Mouse (Mus musculus) neural tube, embryonic 13.5 days (tissue): ENCODE data around the gene Spint1. TPM values are rescaled to one million over a fixed set of nuclear protein-coding genes. Genes with fewer than 3 reads are reported as not detected.

Source experiments
- ATAC-seq: fragments of 200-750 bp; cut with Nextera tagmentation; 2 replicates; pipeline ENCODE4 v1.8.0; 2017; ENCODE audit warnings: low read depth, mild to moderate bottlenecking, moderate TSS enrichment, moderate library complexity
- H3K27ac ChIP-seq: fragments of 300-500 bp; sonication (generic); replicated peaks from 2 replicates; pipeline ENCODE4 v1.5.1; 2015; ENCODE audit warnings: moderate library complexity, mild to moderate bottlenecking, inconsistent platforms
- H3K27me3 ChIP-seq: fragments of 300-500 bp; sonication (generic); 2 replicates; pipeline ENCODE4 v1.6.1; 2015; ENCODE audit warnings: mild to moderate bottlenecking, inconsistent platforms
- H3K36me3 ChIP-seq: fragments of 300-500 bp; sonication (generic); 2 replicates; pipeline ENCODE4 v1.6.1; 2015; ENCODE audit warnings: mild to moderate bottlenecking, inconsistent platforms
- H3K4me1 ChIP-seq: fragments of 300-500 bp; sonication (generic); replicated peaks from 2 replicates; pipeline ENCODE4 v1.6.1; 2015; ENCODE audit warnings: inconsistent platforms
- H3K4me2 ChIP-seq: fragments of 300-500 bp; sonication (generic); 2 replicates; pipeline ENCODE4 v1.6.1; 2015; ENCODE audit warnings: inconsistent platforms, mild to moderate bottlenecking, moderate library complexity
- H3K4me3 ChIP-seq: fragments of 300-500 bp; sonication (generic); 2 replicates; pipeline ENCODE4 v1.5.1; 2015; ENCODE audit warnings: mild to moderate bottlenecking, inconsistent platforms
- H3K9ac ChIP-seq: fragments of 300-500 bp; sonication (generic); 2 replicates; pipeline ENCODE4 v1.6.1; 2015; ENCODE audit warnings: moderate library complexity, mild to moderate bottlenecking, inconsistent platforms
- H3K9me3 ChIP-seq: fragments of 300-500 bp; sonication (generic); 2 replicates; pipeline ENCODE4 v1.6.1; 2016; ENCODE audit warnings: inconsistent platforms
- WGBS: fragments of 180-500 bp; shearing (Covaris S2); methylation state at CpG from one replicate; pipeline ENCODE4 v1.1.7; 2015; 5-methylcytosine and 5-hydroxymethylcytosine counted together
- polyA plus RNA-seq: library from polyadenylated mRNA; unstranded; fragments of >200 nt; fragmentation: Nextera tagmentation; extraction: Ambion mirVana; gene quantifications from 2 replicates; pipeline ENCODE4 v1.2.1, GENCODE M21; 2015

Spint1 gene
- polyA plus RNA-seq, 1 experiment from 2014 or later = 0.32 TPM

DNA sequence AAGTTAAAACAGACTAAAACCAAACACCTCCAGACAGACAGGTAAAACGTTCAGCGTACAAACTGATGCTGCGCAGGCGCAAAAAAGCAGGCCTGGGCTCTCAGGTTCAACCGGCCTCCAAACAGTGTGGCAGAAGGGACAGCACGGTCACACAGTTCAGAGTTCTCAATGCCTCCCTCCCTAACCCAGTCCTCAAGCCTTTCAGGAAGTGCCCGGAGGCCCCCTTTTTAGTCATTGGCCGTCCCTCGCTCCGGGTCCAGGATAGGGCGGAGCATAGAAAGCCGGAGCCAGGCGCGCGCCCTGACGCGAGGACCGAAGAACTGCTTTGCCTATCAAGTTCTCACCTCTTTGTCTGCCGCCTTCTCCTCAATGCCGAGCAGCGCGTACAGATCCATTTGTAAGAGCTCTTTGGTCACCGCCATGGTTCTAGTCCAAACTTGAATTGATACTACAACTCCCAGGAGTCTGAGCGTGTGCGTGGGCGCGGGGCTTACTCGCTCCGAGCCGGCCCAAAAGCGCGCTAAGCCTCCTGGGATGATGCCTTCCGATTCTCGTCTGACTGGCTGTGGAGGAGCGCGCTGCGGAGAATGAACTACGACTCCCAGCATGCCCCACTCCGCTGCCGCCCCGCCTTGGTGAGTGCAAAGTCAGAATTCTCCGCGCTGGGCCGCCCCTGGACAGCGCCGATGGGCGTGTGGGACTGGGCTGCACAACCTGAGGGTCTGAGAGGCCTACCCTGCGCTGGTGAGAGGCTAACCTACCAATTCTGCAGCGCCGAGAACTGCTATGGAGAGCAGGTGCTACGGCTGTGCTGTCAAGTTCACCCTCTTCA is 28.6 kb upstream of the Spint1 start, which contains the start of the genes Zfyve19 and Dnajc17:
TSS of gene Zfyve19 (plus strand) at position 274 of the 832 bp plus-strand sequence.
TSS of gene Dnajc17 (minus strand) at position 452 of the 832 bp plus-strand sequence.
- Histone ChIP-seq H3K27me3 (no peaks in the 10 kb centered on the region), H3K9me3 (no peaks in the 10 kb centered on the region), H3K4me1 (peaks cover 21% of the 10 kb centered on the region), H3K36me3 (peaks cover 33% of the 10 kb centered on the region), H3K4me3 (peak within 1 kb of the TSS; percentile 65), H3K9ac (peak within 1 kb of the TSS; percentile 80), H3K4me2 (peak within 1 kb of the TSS; percentile 63), H3K27ac (peak within 1 kb of the TSS; percentile 87)
- WGBS = under 1% methylated on average over 51 of the region's 51 CpGs
- ATAC-seq = peak; percentile 97

DNA sequence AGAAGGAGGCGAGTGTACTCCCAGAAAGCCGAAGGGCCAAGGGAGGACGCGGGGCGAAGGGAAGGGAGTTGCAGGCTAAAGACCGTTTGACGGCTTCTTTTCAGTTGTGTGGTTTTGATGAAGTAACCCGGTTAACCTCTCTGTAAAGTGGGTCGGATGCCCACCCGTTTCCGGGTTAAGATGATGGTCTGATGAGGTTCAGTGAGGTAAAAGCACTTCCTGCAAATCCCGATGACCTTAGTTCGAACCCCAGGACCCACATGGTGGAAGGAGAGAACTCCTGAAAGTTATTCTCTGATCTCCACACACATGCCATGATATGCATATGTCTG is 28.0 kb upstream of the Spint1 start:
- Histone ChIP-seq H3K9ac (peak overlapping the region; percentile 80), H3K4me3 (peak overlapping the region; percentile 65), H3K36me3 (peaks cover 37% of the 10 kb centered on the region), H3K4me2 (peak overlapping the region; percentile 63), H3K4me1 (peaks cover 18% of the 10 kb centered on the region), H3K9me3 (no peaks in the 10 kb centered on the region), H3K27ac (peak overlapping the region; percentile 87), H3K27me3 (no peaks in the 10 kb centered on the region)
- ATAC-seq = peak; percentile 12
- WGBS = 1% methylated on average over 13 of the region's 13 CpGs

- Histone ChIP-seq H3K4me2 (no peak within 1 kb of the TSS), H3K9me3 (no peaks in the 10 kb centered on the region), H3K4me3 (no peak within 1 kb of the TSS), H3K27ac (no peak within 1 kb of the TSS), H3K4me1 (no peaks in the 10 kb centered on the region), H3K36me3 (no peaks in the 10 kb centered on the region), H3K27me3 (peaks cover 16% of the 10 kb centered on the region), H3K9ac (no peak within 1 kb of the TSS)
- 77% methylated on average over 6 of the region's 6 CpGs for WGBS
- ATAC-seq = no peak
Observed at GRCm38 (mm10) chr2:119229775-119230704, 7.1 kb upstream of the Spint1 start, which contains the start of gene Ppp1r14d. Gene Ppp1r14d, minus strand, starts transcription at chr2:119229906.

DNA sequence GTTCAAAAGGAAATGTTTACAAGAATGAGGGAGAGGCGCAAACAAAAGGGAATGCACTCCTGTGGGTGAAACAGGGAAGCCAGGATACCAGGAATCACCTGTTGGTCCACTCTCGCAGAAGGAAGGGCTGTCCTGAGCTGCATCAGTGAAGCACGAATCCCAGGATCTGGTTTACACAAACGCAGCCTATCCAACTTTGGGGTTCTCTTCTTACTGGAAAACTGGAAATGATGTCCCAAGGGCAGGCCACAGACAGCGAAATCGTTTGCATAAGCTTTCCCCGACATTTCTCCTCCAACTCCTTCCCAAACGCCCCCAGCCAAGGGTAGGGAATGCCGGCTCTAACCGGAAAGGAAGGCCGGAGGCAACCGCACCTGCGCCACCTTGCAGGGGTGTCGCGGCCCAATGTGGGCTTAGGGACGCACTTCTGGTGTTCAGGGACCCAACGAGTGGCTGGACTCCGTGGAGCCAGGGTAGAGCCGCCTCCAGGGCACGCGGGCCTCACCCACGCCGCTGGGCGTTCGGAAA is 416 bp upstream of the Spint1 start:
- Histone ChIP-seq H3K4me3 (peak overlapping the region; percentile 38), H3K27ac (no peak overlapping the region), H3K9me3 (no peaks in the 10 kb centered on the region), H3K9ac (peak overlapping the region; percentile 43; the same call in 1 of the 2 replicates), H3K4me1 (peaks cover 13% of the 10 kb centered on the region), H3K36me3 (no peaks in the 10 kb centered on the region), H3K4me2 (peak overlapping the region; percentile 63), H3K27me3 (peaks cover 69% of the 10 kb centered on the region)
- no peak for ATAC-seq
- 6% methylated on average over 25 of the region's 25 CpGs for WGBS

GRCm38 (mm10) chr2:119237871-119238220 is 684 bp downstream of the Spint1 start:
- no peak overlapping the region for H3K9ac ChIP-seq
- ATAC-seq = no peak
- H3K4me1 ChIP-seq = peaks cover 13% of the 10 kb centered on the region
- H3K27me3 ChIP-seq = peaks cover 69% of the 10 kb centered on the region
- H3K9me3 ChIP-seq = no peaks in the 10 kb centered on the region
- H3K4me2 ChIP-seq = peak overlapping the region; percentile 63
- H3K4me3 ChIP-seq = peak overlapping the region; percentile 38
- no peak overlapping the region for H3K27ac ChIP-seq
- 1% methylated on average over 31 of the region's 31 CpGs for WGBS
- no peaks in the 10 kb centered on the region for H3K36me3 ChIP-seq

- no peaks in the 10 kb centered on the region for H3K9me3 ChIP-seq
- H3K27me3 ChIP-seq = peaks cover 67% of the 10 kb centered on the region
- no peak overlapping the region for H3K4me2 ChIP-seq
- H3K27ac ChIP-seq = no peak overlapping the region
- no peak overlapping the region for H3K9ac ChIP-seq
- ATAC-seq = no peak
- WGBS = 60% methylated on average over 2 of the region's 2 CpGs
- H3K4me3 ChIP-seq = no peak overlapping the region
- H3K36me3 ChIP-seq = no peaks in the 10 kb centered on the region
- peaks cover 13% of the 10 kb centered on the region for H3K4me1 ChIP-seq
Observed at GRCm38 (mm10) chr2:119238671-119239070, 1.5 kb downstream of the Spint1 start.

GRCm38 (mm10) chr2:119240075-119240818 is 3.1 kb downstream of the Spint1 start:
- Histone ChIP-seq H3K27ac (no peak overlapping the region), H3K4me3 (no peak overlapping the region), H3K4me1 (peaks cover 13% of the 10 kb centered on the region), H3K4me2 (no peak overlapping the region), H3K9ac (no peak overlapping the region), H3K27me3 (peaks cover 52% of the 10 kb centered on the region), H3K9me3 (no peaks in the 10 kb centered on the region), H3K36me3 (no peaks in the 10 kb centered on the region)
- ATAC-seq = no peak
- 57% methylated on average over 4 of the region's 4 CpGs for WGBS

- Histone ChIP-seq H3K27ac (no peak overlapping the region), H3K4me1 (peaks cover 13% of the 10 kb centered on the region), H3K9ac (no peak overlapping the region), H3K27me3 (peaks cover 46% of the 10 kb centered on the region), H3K4me2 (no peak overlapping the region), H3K4me3 (no peak overlapping the region), H3K9me3 (no peaks in the 10 kb centered on the region), H3K36me3 (no peaks in the 10 kb centered on the region)
- no peak for ATAC-seq
- WGBS = 90% methylated on average over 4 of the region's 4 CpGs
Observed at GRCm38 (mm10) chr2:119240819-119241186, 3.6 kb downstream of the Spint1 start.

DNA sequence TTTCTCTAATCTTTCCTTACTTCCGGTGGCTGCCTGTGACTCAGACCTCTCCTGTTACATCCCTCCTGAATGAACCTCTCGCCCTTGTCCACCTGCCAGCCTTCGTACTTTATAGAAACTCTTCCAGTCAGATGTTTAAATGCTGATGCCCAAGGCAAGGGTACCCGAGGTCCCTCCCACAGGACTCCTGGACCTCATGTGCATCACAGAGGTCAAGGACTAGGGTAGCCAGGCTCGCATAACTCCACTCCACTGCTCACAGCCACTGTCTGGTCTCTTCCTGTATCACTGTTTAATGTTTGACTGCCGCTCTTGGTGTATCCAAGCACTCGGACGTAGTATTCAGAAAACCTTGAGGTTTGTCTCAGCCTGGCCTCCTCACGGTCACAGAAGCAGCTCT is 5.4 kb downstream of the Spint1 start:
- no peaks in the 10 kb centered on the region for H3K36me3 ChIP-seq
- H3K4me1 ChIP-seq = peaks cover 5% of the 10 kb centered on the region
- no peaks in the 10 kb centered on the region for H3K9me3 ChIP-seq
- no peak overlapping the region for H3K9ac ChIP-seq
- no peak overlapping the region for H3K27ac ChIP-seq
- H3K4me2 ChIP-seq = no peak overlapping the region
- H3K4me3 ChIP-seq = no peak overlapping the region
- ATAC-seq = no peak
- WGBS = 83% methylated on average over 9 of the region's 9 CpGs
- peaks cover 29% of the 10 kb centered on the region for H3K27me3 ChIP-seq

DNA sequence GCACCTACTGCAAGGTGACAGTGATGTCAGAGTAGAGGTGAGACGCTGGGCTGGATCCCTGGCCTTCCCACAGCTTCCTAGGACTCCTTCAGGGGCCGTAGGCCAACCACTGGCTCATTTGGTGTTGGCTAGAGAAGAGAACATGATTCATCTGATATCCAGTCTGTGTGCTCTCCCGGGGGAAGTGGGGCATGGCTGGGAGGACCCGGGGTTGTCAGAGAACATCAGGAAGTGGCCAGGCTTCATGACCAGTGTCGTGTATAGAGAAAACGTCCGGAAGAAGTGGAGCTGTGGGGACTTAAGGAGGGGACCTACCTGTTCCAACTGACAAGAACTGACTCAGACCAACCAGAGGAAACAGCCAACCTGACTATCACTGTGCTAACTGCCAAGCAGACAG is 8.1 kb downstream of the Spint1 start:
- ATAC-seq = no peak
- 88% methylated on average over 7 of the region's 7 CpGs for WGBS
- Histone ChIP-seq H3K36me3 (no peaks in the 10 kb centered on the region), H3K4me3 (no peak overlapping the region), H3K27me3 (peaks cover 2% of the 10 kb centered on the region; the same call in 1 of the 2 replicates), H3K27ac (no peak overlapping the region), H3K9ac (no peak overlapping the region), H3K9me3 (no peaks in the 10 kb centered on the region), H3K4me2 (no peak overlapping the region), H3K4me1 (no peaks in the 10 kb centered on the region)

DNA sequence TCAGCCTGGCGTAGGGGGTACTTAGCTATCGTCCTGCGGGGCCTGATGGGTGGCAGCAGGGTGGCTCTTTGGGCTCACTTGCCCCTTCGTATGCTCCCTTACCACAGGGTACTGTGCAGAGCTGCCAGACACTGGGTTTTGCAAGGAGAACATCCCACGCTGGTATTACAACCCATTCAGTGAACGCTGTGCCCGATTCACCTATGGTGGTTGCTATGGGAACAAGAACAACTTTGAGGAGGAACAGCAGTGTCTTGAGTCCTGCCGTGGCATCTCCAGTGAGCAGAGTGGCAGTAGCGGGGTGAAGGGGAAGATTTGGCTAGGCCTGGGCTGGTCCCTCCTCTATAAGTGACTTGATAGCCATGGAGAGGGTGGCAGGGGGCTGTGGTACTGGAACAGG is 10.7 kb downstream of the Spint1 start:
- Histone ChIP-seq H3K27ac (no peak overlapping the region), H3K9me3 (no peaks in the 10 kb centered on the region), H3K4me1 (0 out of 2 replicates have a peak, but pooled peaks cover 6% of the 10 kb centered on the region), H3K36me3 (no peaks in the 10 kb centered on the region), H3K9ac (no peak overlapping the region), H3K27me3 (no peaks in the 10 kb centered on the region), H3K4me3 (no peak overlapping the region), H3K4me2 (no peak overlapping the region)
- WGBS = 82% methylated on average over 9 of the region's 9 CpGs
- ATAC-seq = no peak
